Mouse (Mus musculus): ENCODE measurements around the gene Ces3b.
"Not testable (repeated sequence)": the region's sequence is repeated elsewhere in the genome, so short reads cannot be mapped to it uniquely, and the experiment has no call there.

Ces3b gene

DNA sequence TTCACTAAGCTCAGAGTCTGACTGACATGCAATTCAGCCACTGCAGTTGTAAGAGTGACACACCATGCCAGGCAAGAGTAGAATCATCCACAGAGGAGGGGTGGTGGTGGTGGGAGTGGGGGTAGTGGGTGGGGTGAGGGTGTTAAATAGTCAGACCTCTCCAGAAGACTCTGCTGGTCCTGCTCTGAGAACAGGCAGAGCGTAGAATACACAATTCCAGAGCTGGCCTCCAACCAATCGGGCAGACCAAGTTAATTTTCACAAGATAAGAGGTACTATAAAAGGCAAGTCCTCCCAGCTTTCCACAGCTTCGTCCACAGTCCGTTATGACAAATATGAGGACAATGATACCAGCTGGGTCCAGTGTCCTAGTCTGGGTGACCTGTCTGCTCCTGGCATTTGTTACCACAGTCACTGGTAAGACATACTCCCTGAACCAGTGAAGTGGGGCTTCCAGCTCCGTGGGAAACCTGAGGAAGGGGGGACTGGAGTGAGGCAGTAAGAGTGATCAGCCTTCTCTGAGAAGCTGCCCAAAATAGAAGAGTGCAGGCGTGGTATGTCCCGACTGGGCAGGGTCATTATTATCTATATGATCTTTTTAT lies at the start of gene Ces3b:
Gene Ces3b, plus strand, starts transcription at position 305 of the 602 bp plus-strand sequence.
- DNase-seq (ENCODE audit: low spot score) = no peak

DNA sequence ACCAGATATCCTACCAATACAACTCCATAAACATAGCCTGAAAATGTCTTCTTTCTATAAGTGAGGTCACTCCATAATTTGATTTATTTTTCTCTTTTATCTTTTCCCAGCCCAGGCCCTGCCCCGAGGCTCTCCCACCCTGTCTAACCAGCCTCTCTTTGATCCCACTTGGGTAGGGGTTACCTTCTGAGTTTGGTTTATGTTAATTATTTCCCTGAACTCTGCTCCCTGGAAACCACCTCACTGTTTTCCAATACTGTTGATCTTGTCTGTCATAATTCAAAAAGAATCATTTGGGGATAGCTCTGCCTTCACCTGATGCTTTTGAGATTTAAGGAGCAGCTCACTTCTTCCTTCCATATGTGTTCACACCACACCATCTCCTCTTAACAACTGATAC lies 40.0 kb upstream of the Ces3b start:
- no peak for DNase-seq (ENCODE audit: low spot score)

DNA sequence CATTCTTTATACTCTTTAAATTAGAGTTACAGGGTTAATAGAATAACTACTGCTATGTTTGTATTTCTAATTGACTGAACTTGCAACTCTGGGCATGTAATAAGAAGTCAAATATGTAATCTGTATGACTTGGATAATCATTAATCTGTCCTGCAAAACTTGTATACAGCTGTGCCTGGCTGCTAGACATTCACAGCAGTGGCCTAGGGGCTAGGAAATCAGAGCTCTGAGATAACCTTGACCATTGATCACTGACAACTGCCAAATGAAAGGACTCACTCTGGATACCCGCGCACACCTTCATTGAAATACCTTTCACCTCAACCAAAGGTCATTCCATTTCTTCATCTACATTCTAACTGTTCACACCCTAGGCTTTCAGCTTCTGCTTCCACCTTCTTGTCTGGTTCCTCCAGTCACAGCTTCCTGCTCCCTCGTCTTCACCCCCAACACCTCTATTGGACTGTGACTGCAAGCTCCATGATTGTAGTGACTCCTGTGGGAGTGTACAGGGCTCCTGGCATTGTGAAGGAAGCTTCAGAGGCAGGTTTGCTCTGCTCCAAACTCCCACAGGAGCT lies 37.6 kb upstream of the Ces3b start:
- no peak for DNase-seq (ENCODE audit: low spot score)

DNA sequence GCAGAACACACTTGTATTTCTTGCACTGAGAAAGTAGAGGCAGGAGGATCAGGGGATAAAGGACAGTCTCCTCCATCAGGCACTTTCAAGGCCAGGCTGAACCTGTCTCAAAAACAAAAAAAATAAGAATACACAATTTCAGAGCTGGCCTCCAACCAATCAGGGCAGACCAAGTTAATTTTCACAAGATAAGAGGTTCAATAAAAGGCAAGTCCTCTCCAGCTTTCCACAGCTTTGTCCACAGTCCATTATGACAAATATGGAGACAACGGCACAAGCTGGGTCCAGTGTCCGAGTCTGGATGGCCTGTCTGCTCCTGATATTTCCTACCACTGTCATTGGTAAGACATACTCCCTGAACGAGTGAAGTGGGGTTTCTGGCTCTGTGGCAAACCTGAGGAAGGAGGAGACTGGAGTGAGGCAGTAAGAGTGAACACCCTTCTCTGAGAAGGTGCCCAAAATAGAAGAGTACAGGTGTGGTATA lies 35.1 kb upstream of the Ces3b start, which contains the start of gene Ces3a:
Gene Ces3a, plus strand, starts transcription at position 231 of the 484 bp plus-strand sequence.
- no peak for DNase-seq (ENCODE audit: low spot score)

DNA sequence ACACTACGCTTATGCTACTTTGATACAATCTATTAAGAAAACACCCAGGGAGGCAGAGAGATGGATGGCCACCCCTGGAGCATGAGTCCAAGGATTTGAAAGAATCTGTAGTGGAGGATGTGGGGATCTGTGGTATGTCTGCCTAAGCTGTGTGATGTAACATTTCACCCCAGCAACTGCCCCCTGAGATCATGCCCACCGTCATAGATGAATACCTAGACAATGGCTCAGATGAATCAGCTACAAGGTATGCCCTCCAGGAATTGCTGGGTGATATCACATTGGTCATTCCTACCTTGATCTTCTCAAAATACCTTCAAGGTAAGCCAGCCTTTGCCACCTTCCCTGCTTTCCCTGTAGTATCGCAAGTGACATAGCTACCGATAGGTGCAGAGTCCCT lies 27.3 kb upstream of the Ces3b start:
- no peak for DNase-seq (ENCODE audit: low spot score)

- no peak for DNase-seq (ENCODE audit: low spot score)
These were observed 23.5 kb upstream of the Ces3b start for GRCm38 (mm10) chr8:105060056-105060455.

- peak; percentile 64 for DNase-seq (ENCODE audit: low spot score)
These were observed 16.8 kb upstream of the Ces3b start for GRCm38 (mm10) chr8:105066761-105067160.

DNA sequence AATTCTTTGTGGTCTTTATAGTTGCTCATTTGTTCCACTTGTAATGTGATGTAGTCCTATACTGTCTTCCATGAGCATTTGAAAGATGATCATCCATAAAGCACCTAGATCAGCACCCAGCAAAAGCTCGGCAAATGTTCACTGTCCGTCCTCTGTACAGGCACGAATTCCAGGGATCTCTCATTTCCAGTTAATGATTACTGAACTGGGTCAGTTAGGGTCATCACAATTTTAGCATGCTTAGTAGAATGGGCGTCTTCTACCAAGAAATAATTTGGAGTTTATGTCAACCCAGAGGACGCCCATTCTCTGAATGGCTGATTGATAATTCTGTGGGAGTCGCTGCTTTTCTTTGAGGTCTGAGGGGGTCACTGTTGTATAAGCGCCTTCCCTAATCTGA lies 15.6 kb upstream of the Ces3b start:
- not testable (repeated sequence) for DNase-seq (ENCODE audit: low spot score)

GRCm38 (mm10) chr8:105068971-105069370 lies 14.6 kb upstream of the Ces3b start:
- DNase-seq (ENCODE audit: low spot score) = no peak

DNA sequence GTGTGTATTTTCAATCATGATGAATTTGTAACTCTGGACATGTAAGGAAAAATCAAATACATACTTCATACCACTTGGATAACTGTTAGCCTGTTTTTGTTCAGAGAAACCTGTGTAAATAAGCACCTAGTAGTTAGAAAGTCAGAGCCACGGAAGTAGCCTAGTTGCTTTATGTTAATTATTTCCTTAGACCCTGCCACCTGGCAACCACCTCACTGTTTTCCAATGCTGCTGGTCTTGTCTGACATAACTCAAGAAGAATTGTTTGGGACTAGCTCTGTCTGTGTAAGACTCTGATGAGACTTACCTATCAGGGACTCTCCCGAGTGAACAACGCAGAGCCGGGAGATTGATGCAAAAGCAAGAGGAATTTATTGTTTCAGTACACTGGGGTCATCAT lies 7.0 kb upstream of the Ces3b start:
- DNase-seq (ENCODE audit: low spot score) = no peak

GRCm38 (mm10) chr8:105077071-105077470 lies 6.5 kb upstream of the Ces3b start:
- DNase-seq (ENCODE audit: low spot score) = no peak

DNA sequence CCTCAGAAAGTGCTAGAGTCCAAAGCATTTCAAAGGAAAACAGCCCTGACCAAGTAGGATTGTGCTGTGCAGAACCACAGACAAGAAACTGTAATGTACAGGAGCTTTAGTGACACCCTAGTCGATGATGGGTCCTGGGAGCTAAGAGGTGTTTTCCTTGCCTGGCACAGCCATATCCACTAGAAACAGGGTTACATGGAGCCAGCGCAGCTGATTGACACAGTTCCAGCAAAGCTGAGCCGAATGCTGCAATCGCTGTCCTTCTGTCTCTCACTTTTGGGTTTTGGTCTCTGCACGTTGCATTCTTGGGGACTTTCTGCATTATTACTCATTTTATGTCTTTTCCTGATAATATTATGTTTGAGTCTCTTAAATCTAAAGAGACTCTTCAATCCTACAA lies 5.0 kb upstream of the Ces3b start:
- DNase-seq (ENCODE audit: low spot score) = no peak

GRCm38 (mm10) chr8:105080814-105081336 lies 2.7 kb upstream of the Ces3b start:
- DNase-seq (ENCODE audit: low spot score) = no peak

- DNase-seq (ENCODE audit: low spot score) = not testable (repeated sequence)
These were observed 4.6 kb downstream of the Ces3b start for GRCm38 (mm10) chr8:105088166-105088565.

GRCm38 (mm10) chr8:105088581-105088980 lies 5.0 kb downstream of the Ces3b start:
- DNase-seq (ENCODE audit: low spot score) = no peak

- no peak for DNase-seq (ENCODE audit: low spot score)
These were observed 10.4 kb downstream of the Ces3b start for GRCm38 (mm10) chr8:105093992-105094391.

GRCm38 (mm10) chr8:105102101-105102785 lies 18.7 kb downstream of the Ces3b start:
- not testable (repeated sequence) for DNase-seq (ENCODE audit: low spot score)

DNA sequence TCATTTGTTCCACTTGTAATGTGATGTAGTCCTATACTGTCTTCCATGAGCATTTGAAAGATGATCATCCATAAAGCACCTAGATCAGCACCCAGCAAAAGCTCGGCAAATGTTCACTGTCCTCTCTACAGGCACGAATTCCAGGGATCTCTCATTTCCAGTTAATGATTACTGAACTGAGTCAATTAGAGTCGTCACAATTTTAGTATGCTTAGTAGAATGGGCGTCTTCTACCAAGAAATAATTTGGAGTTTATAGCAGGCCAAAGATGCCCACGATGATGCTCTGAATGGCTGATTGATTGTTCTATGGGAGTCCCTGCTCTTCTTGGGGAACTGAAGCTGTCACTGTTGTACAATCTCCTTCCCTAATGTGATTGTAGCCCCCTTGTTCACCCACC lies 20.1 kb downstream of the Ces3b start:
- not testable (repeated sequence) for DNase-seq (ENCODE audit: low spot score)

DNA sequence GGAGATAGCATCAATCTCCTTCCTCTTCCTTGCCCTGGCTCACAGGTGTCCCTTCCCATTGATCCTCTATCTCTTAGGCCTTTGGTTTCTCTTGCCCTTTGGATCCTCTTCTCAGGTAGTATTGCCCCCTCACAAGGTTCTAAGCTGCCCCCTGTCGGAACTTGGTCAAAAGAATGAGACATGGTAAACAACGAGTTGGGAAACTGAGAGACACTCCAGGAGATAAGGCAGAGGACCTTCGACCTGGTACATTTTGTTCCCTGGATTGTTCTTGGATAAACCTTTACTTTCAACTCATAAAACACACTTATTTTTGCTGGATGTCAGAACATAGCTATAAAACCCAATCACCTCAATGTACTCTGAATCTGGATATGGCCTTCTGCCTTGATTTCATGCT lies 20.7 kb downstream of the Ces3b start:
- DNase-seq (ENCODE audit: low spot score) = no peak

GRCm38 (mm10) chr8:105129864-105130263 lies 46.3 kb downstream of the Ces3b start:
- DNase-seq (ENCODE audit: low spot score) = no peak

- peak; percentile 65 for DNase-seq (ENCODE audit: low spot score)
These were observed 48.0 kb downstream of the Ces3b start, which contains the start of gene Ces4a for GRCm38 (mm10) chr8:105131509-105131908. TSS of gene Ces4a (plus strand) at chr8:105131800.

DNA sequence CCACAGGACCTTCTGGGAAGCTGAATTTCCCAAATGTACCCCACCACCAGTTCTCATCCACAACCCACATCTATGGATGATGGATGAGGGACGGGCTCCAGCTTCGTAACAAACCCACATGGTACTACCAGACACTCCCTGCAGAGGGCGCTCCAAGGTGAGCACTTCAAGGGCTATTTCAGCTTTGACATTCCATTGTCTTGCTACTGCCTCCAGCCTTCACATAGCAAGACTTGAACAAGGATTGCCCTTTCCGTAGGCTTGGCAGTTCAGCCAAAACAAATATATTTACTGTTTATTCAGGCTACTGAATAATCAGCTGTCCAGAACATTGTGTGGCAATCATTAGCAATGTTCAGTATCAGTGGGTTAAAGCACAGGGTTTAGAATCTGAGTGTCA lies 54.9 kb downstream of the Ces3b start:
- DNase-seq (ENCODE audit: low spot score) = peak; percentile 97

- DNase-seq (ENCODE audit: low spot score) = no peak
These were observed 58.8 kb downstream of the Ces3b start for GRCm38 (mm10) chr8:105142395-105142794.

Data from adipocyte (in vitro differentiated cells).